17 mouse cellular contexts compared by ENCODE assay signal in genomic region chr1:171558898-171559297, GRCm38 (mm10). TPM values are rescaled to one million over a fixed set of nuclear protein-coding genes. Genes with fewer than 3 reads are reported as not detected.
DNase-seq lines count a peak whose midpoint lies in the region; ATAC-seq and TF ChIP-seq lines count a peak whose summit lies in the region.
"Had no signal": no experiment of that assay in that cellular context is flagged by ENCODE, and none has a peak within 500 bp of the region (broad histone marks: within the 10 kb centered on the region; RNA-seq: fewer than 3 reads in every experiment).

Gene Cd244a (plus strand): TSS chr1:171559193.

- H3K27ac ChIP-seq in liver, postnatal 0 days (ENCODE audit: low read depth): 0 out of 2 replicates have a peak within 1 kb of the TSS, but pooled peaks have one; percentile 30
- no peak within 1 kb of the TSS for H3K27ac ChIP-seq in liver, embryonic 11.5 days (ENCODE audit: low read depth, low read length)
- peak within 1 kb of the TSS; percentile 57 for H3K27ac ChIP-seq in bone marrow macrophage, adult 2 months (ENCODE audit: insufficient read depth, low read depth, low read length)
- H3K27ac ChIP-seq in small intestine, adult 2 months (ENCODE audit: insufficient read depth, low read depth, low read length): peak within 1 kb of the TSS; percentile 32; the same call in 1 of the 2 replicates
- H3K27ac ChIP-seq: heart, adult 2 months; hindbrain, embryonic 15.5 days had no signal

- no peaks in the 10 kb centered on the region for H3K27me3 ChIP-seq in liver, postnatal 0 days (ENCODE audit: insufficient read depth, low read length)
- H3K27me3 ChIP-seq in liver, embryonic 11.5 days (replicated peaks; ENCODE audit: control insufficient read depth, insufficient read depth, low read length): no peaks in the 10 kb centered on the region
- H3K27me3 ChIP-seq in small intestine, adult 2 months (ENCODE audit: control insufficient read depth, insufficient read depth, low read length): no peaks in the 10 kb centered on the region
- H3K27me3 ChIP-seq: hindbrain, embryonic 15.5 days had no signal

- peaks cover 7% of the 10 kb centered on the region for H3K4me1 ChIP-seq in liver, postnatal 0 days (ENCODE audit: insufficient read depth)
- H3K4me1 ChIP-seq in liver, embryonic 11.5 days (replicated peaks; ENCODE audit: control insufficient read depth, insufficient read depth, low read length): no peaks in the 10 kb centered on the region; the same call in 1 of the 2 replicates
- peaks cover 48% of the 10 kb centered on the region for H3K4me1 ChIP-seq in bone marrow macrophage, adult 2 months (ENCODE audit: control insufficient read depth, insufficient read depth, low read length)
- H3K4me1 ChIP-seq in small intestine, adult 2 months (ENCODE audit: control insufficient read depth, insufficient read depth, insufficient read length, low read length): no peaks in the 10 kb centered on the region
- H3K4me1 ChIP-seq: hindbrain, embryonic 15.5 days had no signal

- H3K4me3 ChIP-seq in liver, postnatal 0 days (ENCODE audit: low read depth, low read length): no peak within 1 kb of the TSS
- no peak within 1 kb of the TSS for H3K4me3 ChIP-seq in liver, embryonic 11.5 days (ENCODE audit: low read depth, low read length)
- no peak within 1 kb of the TSS for H3K4me3 ChIP-seq in bone marrow macrophage, adult 2 months (ENCODE audit: insufficient read depth, low read length)
- H3K4me3 ChIP-seq in small intestine, adult 2 months (ENCODE audit: low read depth, low read length): peak within 1 kb of the TSS; percentile 45
- H3K4me3 ChIP-seq: heart, adult 2 months; hindbrain, embryonic 15.5 days; myocyte had no signal

- DNase-seq in liver, postnatal 0 days: peak; percentile 24
- DNase-seq in liver, embryonic 11.5 days (ENCODE audit: low spot score): no peak
- DNase-seq in lung, postnatal 36 days: peak; percentile 62
- no peak for DNase-seq in urinary bladder, postnatal 14 days (ENCODE audit: low spot score)
- no peak for DNase-seq in cerebellum, postnatal 36 days
- DNase-seq in cerebellum, adult 8-10 months: no peak
- DNase-seq: cerebellum, adult 9-10 months; kidney, adult 9 months; right cerebral cortex, postnatal 25 days had no signal

- ATAC-seq in liver, postnatal 0 days: peak; percentile 45; the same call in 1 of the 2 replicates
- no peak for ATAC-seq in liver, embryonic 11.5 days (replicated peaks; ENCODE audit: low FRiP score)
- ATAC-seq: activated CD4-positive, CD25-positive, alpha-beta regulatory T cell, adult 4 months had no signal

- H3K9me3 ChIP-seq in liver, postnatal 0 days (ENCODE audit: low read length): no peaks in the 10 kb centered on the region
- no peaks in the 10 kb centered on the region for H3K9me3 ChIP-seq in liver, embryonic 11.5 days (ENCODE audit: control insufficient read depth, low read length)
- H3K9me3 ChIP-seq: hindbrain, embryonic 15.5 days had no signal

- H3K9ac ChIP-seq in liver, postnatal 0 days (replicated peaks): no peak within 1 kb of the TSS
- H3K9ac ChIP-seq in liver, embryonic 11.5 days (ENCODE audit: low read depth, low read length): no peak within 1 kb of the TSS
- H3K9ac ChIP-seq: hindbrain, embryonic 15.5 days had no signal

- H3K36me3 ChIP-seq in liver, postnatal 0 days (replicated peaks; ENCODE audit: insufficient read depth, low read length): no peaks in the 10 kb centered on the region
- H3K36me3 ChIP-seq in liver, embryonic 11.5 days (ENCODE audit: control insufficient read depth, insufficient read depth, low read length): no peaks in the 10 kb centered on the region
- H3K36me3 ChIP-seq in small intestine, adult 2 months (ENCODE audit: control insufficient read depth, insufficient read depth, low read length): no peaks in the 10 kb centered on the region
- H3K36me3 ChIP-seq: hindbrain, embryonic 15.5 days had no signal

- no peak for TF ChIP-seq CTCF in liver, postnatal 0 days (IDR thresholded peaks at IDR 0.05; ENCODE audit: low read depth)
- no peak for TF ChIP-seq CTCF in bone marrow macrophage, adult 2 months (IDR thresholded peaks at IDR 0.05; ENCODE audit: low read depth, low read length)
- no peak for TF ChIP-seq CTCF in small intestine, adult 2 months (IDR thresholded peaks at IDR 0.05; ENCODE audit: extremely low read depth, insufficient read length, insufficient replicate concordance, low read depth, low read length)

- no peak within 1 kb of the TSS for H3K4me2 ChIP-seq in liver, postnatal 0 days (ENCODE audit: low read depth, low read length)
- no peak within 1 kb of the TSS for H3K4me2 ChIP-seq in liver, embryonic 11.5 days
- H3K4me2 ChIP-seq: hindbrain, embryonic 15.5 days had no signal

- WGBS in liver, postnatal 0 days (ENCODE audit: insufficient replicate concordance): 28% methylated on average over 4 of the region's 4 CpGs
- WGBS in liver, embryonic 11.5 days: 39% methylated on average over 4 of the region's 4 CpGs
- 66% methylated on average over 4 of the region's 4 CpGs for WGBS in small intestine, adult 2 months

- TF ChIP-seq POLR2A in bone marrow macrophage, adult 2 months (IDR thresholded peaks at IDR 0.05; ENCODE audit: borderline replicate concordance, low read depth, low read length): no peak
- no peak for TF ChIP-seq POLR2A in small intestine, adult 2 months (IDR thresholded peaks at IDR 0.05; ENCODE audit: low read depth, low read length)

- TF ChIP-seq EP300 in liver, postnatal 0 days (IDR thresholded peaks at IDR 0.05; ENCODE audit: low read depth): no peak

RNA-seq across cellular contexts. Expression of gene Cd244a, which starts in this region (rescaled TPM):
- 0.85 and 1.1 TPM in 2 replicates for polyA plus RNA-seq in liver, postnatal 0 days (2015; fragmentation: Nextera tagmentation; extraction: Ambion mirVana)
- 0.63 and 0.82 TPM in 2 replicates for polyA plus RNA-seq in liver, embryonic 11.5 days (2014; fragmentation: Nextera tagmentation; extraction: Ambion mirVana)
- polyA plus RNA-seq in bone marrow macrophage, adult 2 months (2012; ENCODE audit: insufficient read depth, insufficient read length, missing spikeins): 1.3 and 2.4 TPM in 2 replicates
- 1.2 and 2.0 TPM in 2 replicates for polyA plus RNA-seq in small intestine, adult 2 months (2012; rRNA removed)
- polyA plus RNA-seq: brain, embryonic 14.5 days; embryonic facial prominence, embryonic 11.5 days; hindbrain, embryonic 15.5 days had no signal

Comparison
In these comparisons a context has a peak if more than half of its experiments do, and no peak if none do; other contexts are left out.
1. DNase-seq: peak in liver, postnatal 0 days (single experiment) and lung, postnatal 36 days (single experiment); none in liver, embryonic 11.5 days (single experiment), urinary bladder, postnatal 14 days (single experiment), cerebellum, postnatal 36 days (0 of 2) and cerebellum, adult 8-10 months (single experiment).